Mouse (Mus musculus): ENCODE results near the gene Vps18. TPM values are rescaled to one million over a fixed set of nuclear protein-coding genes. Genes with fewer than 3 reads are reported as not detected.
A peak's percentile ranks its signal among the peaks of the same experiment; 100 is the strongest.

The Vps18 gene
- polyA plus RNA-seq, 1 experiment from 2014 or later = 26.9 TPM

DNA sequence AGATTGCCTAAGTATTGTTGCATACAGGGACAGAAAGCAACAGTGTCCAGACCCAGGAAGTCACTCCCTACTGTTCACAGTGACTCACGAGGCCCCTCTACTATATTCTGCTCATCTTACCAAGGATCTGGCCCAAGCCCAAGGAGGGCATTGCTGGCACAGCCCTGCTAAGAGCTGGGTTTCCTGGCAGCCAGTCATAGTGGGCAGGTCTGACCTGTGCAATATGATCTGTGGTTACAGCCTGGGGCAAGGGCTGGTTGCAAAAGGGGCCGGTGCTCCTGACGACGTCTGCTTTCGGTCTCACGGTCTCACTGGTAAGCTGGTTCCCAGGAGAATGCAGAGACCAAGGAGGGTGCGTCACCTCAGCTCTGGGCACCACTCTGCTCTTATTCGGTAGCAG, 25.6 kb upstream of the Vps18 start:
- Histone ChIP-seq H3K4me2 (replicated peaks) (no peak overlapping the region), H3K4me3 (no peak overlapping the region), H3K9me3 (no peaks in the 10 kb centered on the region), H3K4me1 (no peaks in the 10 kb centered on the region), H3K9ac (replicated peaks) (no peak overlapping the region), H3K27me3 (peaks cover 4% of the 10 kb centered on the region; the same call in 1 of the 2 replicates), H3K27ac (replicated peaks) (no peak overlapping the region), H3K36me3 (no peaks in the 10 kb centered on the region)
- WGBS = 52% methylated on average over 8 of the region's 8 CpGs
- ATAC-seq (ENCODE audit: low FRiP score, low read depth) = no peak

DNA sequence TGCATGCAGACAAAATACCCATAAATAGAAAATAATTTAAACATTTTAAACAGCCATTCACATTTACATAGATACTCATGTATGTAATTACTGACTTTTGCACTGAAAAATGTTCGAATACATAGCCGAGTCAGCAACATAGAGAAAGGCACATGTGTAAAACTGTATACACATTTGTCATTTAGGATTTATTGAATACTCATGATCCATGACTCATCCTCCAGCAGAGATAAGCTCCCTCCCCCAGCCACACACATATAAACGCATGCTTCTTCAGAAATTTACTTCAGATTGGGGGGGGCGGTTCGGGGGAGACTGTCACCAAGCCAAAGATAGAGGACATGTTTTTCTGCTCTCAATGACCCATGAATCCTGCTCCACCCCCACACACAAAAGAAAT, 24.7 kb upstream of the Vps18 start:
- Histone ChIP-seq H3K4me3 (no peak overlapping the region), H3K9me3 (no peaks in the 10 kb centered on the region), H3K4me2 (replicated peaks) (no peak overlapping the region), H3K27ac (replicated peaks) (no peak overlapping the region), H3K9ac (replicated peaks) (no peak overlapping the region), H3K36me3 (no peaks in the 10 kb centered on the region), H3K27me3 (peaks cover 8% of the 10 kb centered on the region; the same call in 1 of the 2 replicates), H3K4me1 (no peaks in the 10 kb centered on the region)
- ATAC-seq (ENCODE audit: low FRiP score, low read depth) = no peak
- WGBS = 78% methylated on average over 5 of the region's 5 CpGs

DNA sequence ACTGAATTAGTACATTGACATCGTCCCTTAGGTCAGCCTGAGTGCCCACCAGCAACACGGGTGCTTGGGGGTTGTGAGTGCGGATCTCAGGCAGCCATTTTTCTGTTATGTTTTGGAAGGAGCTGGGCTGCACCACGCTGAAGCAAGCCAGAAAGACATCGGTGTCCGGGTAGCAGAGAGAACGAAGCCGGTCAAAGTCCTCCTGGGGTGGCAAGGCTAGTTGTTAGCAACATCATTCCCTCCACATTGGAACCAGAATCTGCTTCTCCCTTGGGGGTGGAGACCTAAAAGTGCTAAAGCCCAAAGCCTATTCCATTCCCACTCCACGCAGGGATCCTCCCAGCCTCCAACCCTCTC, 18.3 kb upstream of the Vps18 start:
- 0 out of 2 replicates have a peak, but pooled peaks have one; percentile 4 for ATAC-seq (ENCODE audit: low FRiP score, low read depth)
- Histone ChIP-seq H3K27ac (replicated peaks) (no peak overlapping the region), H3K4me2 (replicated peaks) (peak overlapping the region; percentile 91), H3K9me3 (no peaks in the 10 kb centered on the region), H3K4me1 (peaks cover 6% of the 10 kb centered on the region; the same call in 1 of the 2 replicates), H3K27me3 (peaks cover 23% of the 10 kb centered on the region), H3K4me3 (peak overlapping the region; percentile 71), H3K36me3 (no peaks in the 10 kb centered on the region), H3K9ac (replicated peaks) (peak overlapping the region; percentile 68)
- WGBS = 41% methylated on average over 9 of the region's 9 CpGs

DNA sequence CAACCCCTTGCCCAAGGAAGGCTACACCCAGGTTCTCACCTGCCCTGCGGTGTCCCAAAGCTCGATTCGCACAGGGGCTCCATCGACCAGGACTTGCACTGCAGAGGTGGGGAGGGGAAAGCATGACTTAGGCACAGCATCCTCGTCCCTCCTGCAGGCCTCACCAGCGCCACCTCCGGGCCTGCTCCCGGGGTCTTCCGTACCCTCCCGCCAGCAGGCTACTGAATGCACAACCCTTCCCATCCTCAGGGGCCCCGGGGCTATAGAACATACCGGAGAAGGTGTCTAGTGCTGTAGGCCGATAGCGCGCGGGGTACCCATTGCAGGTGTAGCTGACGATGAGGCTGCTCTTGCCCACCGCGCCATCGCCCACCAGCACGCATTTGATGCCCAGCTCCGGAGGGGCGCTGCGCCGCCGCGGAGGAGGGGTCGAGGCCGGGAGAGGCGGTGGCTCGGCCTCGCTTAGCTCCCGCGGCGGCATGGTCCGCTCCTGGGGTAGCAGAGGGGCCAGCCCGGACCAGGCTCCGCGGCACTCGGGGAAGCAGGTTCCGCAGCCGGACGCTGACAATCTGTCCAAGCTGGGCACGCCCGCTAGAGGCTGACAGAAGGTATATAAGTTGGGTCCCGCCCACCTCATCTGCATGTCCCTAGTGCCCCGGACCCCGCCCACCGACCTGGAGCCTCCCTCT, 17.8 kb upstream of the Vps18 start, which contains the start of gene Rhov:
TSS of gene Rhov (minus strand) at position 630 of the 689 bp plus-strand sequence.
- ATAC-seq (ENCODE audit: low FRiP score, low read depth) = peak; percentile 89
- Histone ChIP-seq H3K36me3 (no peaks in the 10 kb centered on the region), H3K4me2 (replicated peaks) (peak within 1 kb of the TSS; percentile 91), H3K27me3 (peaks cover 23% of the 10 kb centered on the region), H3K9ac (replicated peaks) (peak within 1 kb of the TSS; percentile 68), H3K27ac (replicated peaks) (peak within 1 kb of the TSS; percentile 54), H3K9me3 (no peaks in the 10 kb centered on the region), H3K4me1 (peaks cover 6% of the 10 kb centered on the region; the same call in 1 of the 2 replicates), H3K4me3 (peak within 1 kb of the TSS; percentile 71)
- WGBS = under 1% methylated on average over 49 of the region's 49 CpGs

DNA sequence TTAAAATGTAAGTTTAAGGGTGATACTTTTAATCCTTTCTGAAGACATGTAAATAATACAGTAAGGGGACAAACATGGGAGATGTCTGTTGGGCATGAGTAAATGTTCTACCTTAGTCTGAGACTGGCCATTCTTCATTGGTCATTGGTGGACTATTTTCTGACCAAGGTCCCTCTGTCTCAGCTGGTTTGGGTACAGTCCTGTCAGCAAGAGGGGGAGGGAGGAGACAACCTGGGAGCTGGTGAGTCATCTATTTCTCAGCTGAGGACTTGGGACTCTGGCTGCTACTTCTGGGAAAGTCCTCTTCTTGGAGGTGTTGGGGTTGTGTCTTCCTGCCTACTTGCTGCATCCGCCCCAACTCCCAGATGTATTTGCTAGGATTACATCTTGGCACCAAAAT, 14.4 kb upstream of the Vps18 start:
- 81% methylated on average over 1 of the region's 1 CpGs for WGBS
- Histone ChIP-seq H3K9me3 (no peaks in the 10 kb centered on the region), H3K9ac (replicated peaks) (no peak overlapping the region), H3K27me3 (peaks cover 16% of the 10 kb centered on the region), H3K27ac (replicated peaks) (no peak overlapping the region), H3K4me3 (no peak overlapping the region), H3K36me3 (no peaks in the 10 kb centered on the region), H3K4me1 (peaks cover 6% of the 10 kb centered on the region; the same call in 1 of the 2 replicates), H3K4me2 (replicated peaks) (no peak overlapping the region)
- no peak for ATAC-seq (ENCODE audit: low FRiP score, low read depth)

DNA sequence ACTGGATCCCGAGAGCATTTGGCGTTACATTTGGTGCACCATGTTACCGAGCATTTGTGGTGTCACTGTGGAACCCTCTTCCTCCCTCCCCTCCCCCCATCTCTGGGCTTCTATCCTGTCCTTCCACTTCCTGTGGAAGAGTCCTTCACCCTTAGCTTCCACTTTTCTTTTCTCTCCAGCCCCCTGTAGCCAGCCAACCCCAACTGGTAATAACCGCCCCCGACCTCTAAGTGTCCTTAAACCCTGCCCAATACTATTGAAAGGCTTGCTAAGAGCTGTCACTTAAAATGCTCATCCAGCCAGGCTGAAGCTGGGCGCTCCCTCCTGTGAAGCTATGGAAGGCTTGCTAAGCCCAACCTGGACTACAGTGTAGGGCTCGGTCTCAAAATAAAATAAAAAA, 11.6 kb upstream of the Vps18 start:
- WGBS = 80% methylated on average over 7 of the region's 7 CpGs
- H3K4me1 ChIP-seq = no peaks in the 10 kb centered on the region
- H3K27ac ChIP-seq (replicated peaks) = no peak overlapping the region
- no peaks in the 10 kb centered on the region for H3K27me3 ChIP-seq
- H3K36me3 ChIP-seq = no peaks in the 10 kb centered on the region
- no peaks in the 10 kb centered on the region for H3K9me3 ChIP-seq
- no peak overlapping the region for H3K9ac ChIP-seq (replicated peaks)
- no peak for ATAC-seq (ENCODE audit: low FRiP score, low read depth)
- no peak overlapping the region for H3K4me3 ChIP-seq
- H3K4me2 ChIP-seq (replicated peaks) = no peak overlapping the region

DNA sequence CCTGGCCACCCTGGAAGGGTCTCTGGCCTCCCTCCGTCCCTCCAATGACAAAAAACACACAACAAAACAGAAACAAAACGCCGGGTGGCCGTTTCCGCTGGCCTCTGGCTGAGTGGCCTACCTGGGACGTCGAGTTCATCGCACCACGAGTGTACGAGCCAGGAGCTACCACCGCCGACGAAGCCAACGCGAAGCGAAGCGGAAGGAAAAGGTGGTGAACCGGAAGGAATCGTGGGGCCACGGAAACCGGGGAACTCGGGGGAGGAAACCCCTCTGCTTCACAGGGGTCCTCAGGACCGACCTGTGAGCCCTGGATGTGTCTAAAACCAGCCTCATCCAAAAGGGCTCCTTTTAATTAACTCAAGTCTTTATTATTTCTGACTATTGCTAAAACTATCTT, 10.7 kb upstream of the Vps18 start:
- H3K36me3 ChIP-seq = no peaks in the 10 kb centered on the region
- no peak overlapping the region for H3K4me2 ChIP-seq (replicated peaks)
- 86% methylated on average over 23 of the region's 23 CpGs for WGBS
- no peaks in the 10 kb centered on the region for H3K9me3 ChIP-seq
- H3K4me3 ChIP-seq = no peak overlapping the region
- H3K27ac ChIP-seq (replicated peaks) = no peak overlapping the region
- no peak for ATAC-seq (ENCODE audit: low FRiP score, low read depth)
- no peak overlapping the region for H3K9ac ChIP-seq (replicated peaks)
- no peaks in the 10 kb centered on the region for H3K4me1 ChIP-seq
- H3K27me3 ChIP-seq = no peaks in the 10 kb centered on the region

DNA sequence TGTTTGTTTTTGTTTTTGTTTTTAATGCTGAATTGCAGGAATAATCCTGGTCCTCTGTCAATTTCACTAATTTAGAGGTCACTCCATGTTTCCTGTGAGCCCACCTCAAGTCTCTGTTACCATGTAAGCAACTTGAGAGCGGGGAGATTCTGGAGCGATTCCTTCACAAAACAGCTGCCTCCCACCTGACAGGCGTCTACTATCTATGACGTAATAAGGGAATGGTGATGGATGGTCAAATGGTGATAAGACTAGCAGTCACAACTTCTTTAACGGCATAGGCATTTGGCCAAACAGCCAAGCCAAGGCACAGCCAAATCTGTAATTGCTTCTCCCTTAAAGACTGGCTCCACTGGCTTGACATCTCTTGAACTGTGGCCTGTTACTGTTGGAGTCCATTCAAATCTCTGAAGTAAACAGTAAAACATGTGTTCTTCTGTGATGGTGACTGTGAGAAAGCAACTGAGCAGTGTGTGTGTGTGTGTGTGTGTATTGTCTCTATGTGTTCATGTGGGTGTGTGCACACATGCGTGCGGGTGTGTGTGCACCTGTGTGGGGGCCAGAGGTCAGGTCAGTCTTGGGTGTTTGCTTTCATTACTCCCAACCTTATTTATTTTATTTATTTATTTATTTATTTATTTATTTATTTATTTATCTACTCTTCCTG, 6.5 kb upstream of the Vps18 start:
- WGBS = 92% methylated on average over 7 of the region's 7 CpGs
- no peak overlapping the region for H3K9ac ChIP-seq (replicated peaks)
- H3K4me2 ChIP-seq (replicated peaks) = no peak overlapping the region
- H3K27me3 ChIP-seq = no peaks in the 10 kb centered on the region
- no peak overlapping the region for H3K4me3 ChIP-seq
- H3K36me3 ChIP-seq = no peaks in the 10 kb centered on the region
- no peak for ATAC-seq (ENCODE audit: low FRiP score, low read depth)
- no peaks in the 10 kb centered on the region for H3K9me3 ChIP-seq
- no peaks in the 10 kb centered on the region for H3K4me1 ChIP-seq
- no peak overlapping the region for H3K27ac ChIP-seq (replicated peaks)

DNA sequence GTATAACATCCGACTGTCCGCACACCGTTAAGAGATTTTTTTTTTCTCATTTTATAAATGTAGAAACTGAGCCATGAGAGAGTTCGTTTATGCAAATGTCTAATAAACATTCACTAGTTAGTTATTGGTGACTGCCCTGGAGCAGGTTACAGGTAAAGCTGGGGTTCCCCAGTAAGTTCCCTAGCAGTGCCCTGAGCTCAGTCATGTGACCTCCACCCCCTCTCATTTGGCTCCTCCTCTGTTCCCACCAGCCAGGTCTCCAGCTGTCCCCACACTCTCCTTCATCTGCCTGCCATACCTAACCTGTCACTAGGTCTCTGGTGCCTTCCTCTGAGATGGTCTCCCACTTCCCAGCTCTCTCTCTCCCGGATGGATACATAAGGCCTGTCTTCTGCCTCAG, 1.2 kb upstream of the Vps18 start:
- Histone ChIP-seq H3K27ac (replicated peaks) (no peak overlapping the region), H3K27me3 (no peaks in the 10 kb centered on the region), H3K4me2 (replicated peaks) (no peak overlapping the region), H3K9ac (replicated peaks) (no peak overlapping the region), H3K4me3 (no peak overlapping the region), H3K4me1 (peaks cover 12% of the 10 kb centered on the region), H3K36me3 (peaks cover 16% of the 10 kb centered on the region), H3K9me3 (no peaks in the 10 kb centered on the region)
- no peak for ATAC-seq (ENCODE audit: low FRiP score, low read depth)
- 92% methylated on average over 5 of the region's 5 CpGs for WGBS

DNA sequence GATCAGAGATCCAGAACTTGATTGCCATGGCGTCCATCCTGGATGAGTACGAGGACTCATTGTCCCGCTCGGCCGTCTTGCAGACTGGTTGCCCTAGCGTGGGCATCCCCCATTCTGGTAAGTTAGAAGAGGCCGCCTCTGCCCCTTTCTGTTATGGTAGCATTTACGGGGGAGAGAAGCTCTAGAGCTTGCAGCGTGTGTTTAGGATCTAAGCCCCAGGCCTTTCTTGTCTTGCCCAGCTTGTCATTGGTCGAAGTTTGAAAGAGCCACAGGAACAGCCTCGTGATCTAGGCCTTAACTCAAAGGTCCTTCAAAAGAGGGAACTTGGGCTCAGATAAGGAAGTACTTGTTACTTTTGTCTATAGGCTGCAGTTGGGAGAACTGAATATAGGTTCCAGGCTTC, 475 bp downstream of the Vps18 start:
- Histone ChIP-seq H3K27me3 (no peaks in the 10 kb centered on the region), H3K9me3 (no peaks in the 10 kb centered on the region), H3K9ac (replicated peaks) (peak overlapping the region; percentile 81), H3K27ac (replicated peaks) (peak overlapping the region; percentile 15; the same call in 1 of the 2 replicates), H3K36me3 (peaks cover 33% of the 10 kb centered on the region), H3K4me1 (peaks cover 12% of the 10 kb centered on the region), H3K4me3 (peak overlapping the region; percentile 70), H3K4me2 (replicated peaks) (peak overlapping the region; percentile 92)
- peak; percentile 36; the same call in 1 of the 2 replicates for ATAC-seq (ENCODE audit: low FRiP score, low read depth)
- WGBS = 4% methylated on average over 11 of the region's 11 CpGs

DNA sequence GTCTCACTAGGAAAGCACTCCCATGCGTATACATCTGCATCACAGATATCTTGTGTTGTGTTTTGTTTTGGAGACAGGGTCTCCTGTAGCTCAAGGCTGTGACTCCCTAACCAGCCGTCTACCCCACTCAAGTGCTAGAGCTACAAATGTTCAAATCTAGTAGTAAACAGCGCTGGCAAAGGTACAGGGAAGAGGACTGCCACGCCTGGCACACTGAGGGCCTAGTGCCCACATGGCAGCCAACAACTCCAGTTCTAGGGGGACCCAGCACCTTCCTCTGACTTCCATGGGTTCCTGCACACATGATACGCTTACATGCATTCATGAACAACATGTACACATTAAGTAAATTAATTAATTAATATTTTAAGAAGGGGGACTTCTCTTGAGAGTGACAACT, 3.7 kb downstream of the Vps18 start:
- H3K9ac ChIP-seq (replicated peaks) = no peak overlapping the region
- ATAC-seq (ENCODE audit: low FRiP score, low read depth) = no peak
- 94% methylated on average over 5 of the region's 5 CpGs for WGBS
- H3K36me3 ChIP-seq = peaks cover 58% of the 10 kb centered on the region
- no peaks in the 10 kb centered on the region for H3K9me3 ChIP-seq
- no peak overlapping the region for H3K4me3 ChIP-seq
- H3K27ac ChIP-seq (replicated peaks) = no peak overlapping the region
- peaks cover 12% of the 10 kb centered on the region for H3K4me1 ChIP-seq
- no peak overlapping the region for H3K4me2 ChIP-seq (replicated peaks)
- no peaks in the 10 kb centered on the region for H3K27me3 ChIP-seq

DNA sequence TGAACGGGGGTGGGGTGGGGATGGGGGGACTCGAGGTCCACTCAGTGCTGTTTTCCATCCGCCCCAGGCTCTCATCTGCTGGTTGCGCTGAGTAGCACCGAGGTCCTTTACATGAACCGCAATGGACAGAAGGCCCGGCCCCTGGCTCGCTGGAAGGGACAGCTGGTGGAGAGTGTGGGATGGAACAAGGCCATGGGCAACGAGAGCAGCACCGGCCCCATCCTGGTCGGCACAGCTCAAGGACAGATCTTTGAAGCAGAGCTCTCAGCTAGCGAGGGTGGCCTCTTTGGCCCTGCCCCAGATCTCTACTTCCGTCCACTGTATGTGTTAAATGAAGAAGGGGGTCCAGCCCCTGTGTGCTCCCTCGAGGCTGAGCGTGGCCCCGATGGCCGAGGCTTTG, 4.3 kb downstream of the Vps18 start:
- peaks cover 12% of the 10 kb centered on the region for H3K4me1 ChIP-seq
- WGBS = 95% methylated on average over 17 of the region's 17 CpGs
- no peak overlapping the region for H3K27ac ChIP-seq (replicated peaks)
- no peak overlapping the region for H3K9ac ChIP-seq (replicated peaks)
- no peak overlapping the region for H3K4me3 ChIP-seq
- H3K36me3 ChIP-seq = peaks cover 64% of the 10 kb centered on the region
- H3K27me3 ChIP-seq = no peaks in the 10 kb centered on the region
- no peak overlapping the region for H3K4me2 ChIP-seq (replicated peaks)
- ATAC-seq (ENCODE audit: low FRiP score, low read depth) = no peak
- no peaks in the 10 kb centered on the region for H3K9me3 ChIP-seq

Measured in midbrain, embryonic 12.5 days (tissue).